Mouse (Mus musculus) ovary, adult 18-20 months (tissue): Measurements from ENCODE around the gene Adamts18.

Experiments
- DNase-seq: peaks from one replicate; pipeline ENCODE4 v3.0.0; 2022; ENCODE audit warnings: low spot score, mixed read lengths

The Adamts18 gene

GRCm38 (mm10) chr8:113660128-113660527 is 188.4 kb downstream of the Adamts18 start:
- DNase-seq: no peak

- DNase-seq: no peak
Measured at GRCm38 (mm10) chr8:113656681-113657298, 191.7 kb downstream of the Adamts18 start.

DNA sequence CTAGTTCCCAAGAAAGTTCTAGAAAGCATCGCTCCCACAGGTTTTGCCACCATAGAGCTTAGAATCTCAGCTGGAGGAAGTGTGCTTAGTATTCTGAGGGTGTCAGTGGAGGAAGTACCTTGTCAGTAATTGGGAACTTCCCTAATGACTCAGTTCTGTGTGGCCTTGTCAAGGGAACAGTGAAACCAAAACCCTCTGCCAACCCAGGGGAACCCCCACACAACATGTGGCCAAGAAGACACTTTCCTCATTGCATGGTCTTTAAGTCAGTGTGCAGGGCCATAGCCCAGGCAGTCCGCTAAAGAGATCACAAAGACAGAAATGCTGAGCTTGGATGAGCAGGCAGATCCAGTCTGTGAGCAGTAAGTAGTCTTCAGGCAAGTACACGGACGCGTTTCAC is 192.4 kb downstream of the Adamts18 start:
- DNase-seq: no peak

DNA sequence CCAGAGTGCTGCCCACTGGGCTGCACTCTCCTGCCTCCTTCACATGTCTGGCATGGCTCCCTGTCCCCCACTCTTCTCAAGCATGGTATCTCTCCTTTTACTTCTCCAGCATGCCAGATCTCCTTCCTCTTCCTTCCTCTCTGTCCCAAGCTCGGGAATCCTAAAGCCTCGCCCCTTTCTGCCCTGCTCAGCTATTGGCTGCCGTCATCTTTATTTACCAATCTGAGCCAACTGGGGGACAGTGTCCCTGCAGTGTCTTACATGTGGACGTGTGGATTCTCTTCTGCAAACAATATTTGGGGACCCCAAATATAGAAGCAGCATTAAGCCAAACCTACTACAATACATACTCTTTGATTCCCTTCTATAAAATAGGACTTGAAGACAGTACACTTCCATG is 195.4 kb downstream of the Adamts18 start:
- DNase-seq: no peak

- no peak for DNase-seq
Measured at GRCm38 (mm10) chr8:113652450-113652849, 196.1 kb downstream of the Adamts18 start.
